Mouse (Mus musculus): Measurements from ENCODE around the gene Slc9a4.
"Not testable (repeated sequence)": the region's sequence is repeated elsewhere in the genome, so short reads cannot be mapped to it uniquely, and the experiment has no call there.

Slc9a4 gene

DNA sequence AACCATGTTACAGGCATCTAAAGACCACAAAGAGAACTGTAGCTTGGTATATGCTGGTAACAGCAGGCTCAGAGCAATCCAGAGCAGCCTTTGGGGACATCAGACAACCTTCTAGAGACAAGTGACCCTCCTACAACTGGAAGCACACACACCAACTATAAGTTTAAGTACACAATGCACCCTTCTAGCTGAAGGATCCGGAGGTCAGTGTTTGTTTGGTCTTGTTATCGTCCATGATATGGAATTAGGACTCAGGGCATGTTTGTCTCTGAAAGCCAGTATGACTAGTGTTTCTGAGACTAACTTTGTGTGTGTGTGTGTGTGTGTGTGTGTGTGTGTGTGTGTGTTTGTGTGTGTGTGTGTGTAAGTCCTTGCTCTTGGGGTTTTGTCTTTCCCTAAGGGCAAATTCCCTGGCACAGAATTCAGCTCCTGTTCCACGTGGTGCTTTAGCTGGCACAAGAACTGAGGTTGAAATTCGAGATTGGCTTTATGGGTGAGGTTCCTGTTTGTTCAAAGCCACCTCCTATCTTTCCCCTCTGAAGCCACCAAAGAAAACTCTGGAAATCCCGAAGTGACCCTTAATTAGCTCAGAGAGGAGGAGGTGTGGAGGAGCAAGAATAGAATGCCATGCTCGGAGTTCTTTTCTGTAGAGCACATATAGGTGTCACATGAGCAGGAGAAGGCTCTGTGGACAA is 71.1 kb downstream of the Slc9a4 start:
- peak; percentile 19 to 27 for DNase-seq (ENCODE audit: low spot score in 2 of 2)

DNA sequence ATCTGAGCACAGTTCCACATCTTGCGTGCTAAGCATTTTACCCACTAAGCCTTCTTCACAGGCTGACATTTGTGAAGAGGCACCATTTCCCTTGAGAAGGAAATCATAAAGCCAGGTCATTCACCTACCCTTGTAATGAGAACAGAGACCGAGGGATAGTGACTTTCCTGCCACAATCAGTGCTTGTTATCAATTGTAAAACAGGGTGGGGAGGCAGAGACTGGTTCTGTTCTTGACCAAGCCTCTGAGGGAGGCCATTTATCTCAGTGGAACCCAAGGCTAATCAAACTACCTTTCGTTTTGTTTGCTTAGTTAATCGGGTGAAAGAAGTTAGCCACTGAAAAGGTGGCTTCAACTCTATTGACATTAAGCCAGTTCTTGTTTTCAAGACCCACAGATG is 77.2 kb downstream of the Slc9a4 start:
- no peak for DNase-seq (ENCODE audit: low spot score in 2 of 2)

DNA sequence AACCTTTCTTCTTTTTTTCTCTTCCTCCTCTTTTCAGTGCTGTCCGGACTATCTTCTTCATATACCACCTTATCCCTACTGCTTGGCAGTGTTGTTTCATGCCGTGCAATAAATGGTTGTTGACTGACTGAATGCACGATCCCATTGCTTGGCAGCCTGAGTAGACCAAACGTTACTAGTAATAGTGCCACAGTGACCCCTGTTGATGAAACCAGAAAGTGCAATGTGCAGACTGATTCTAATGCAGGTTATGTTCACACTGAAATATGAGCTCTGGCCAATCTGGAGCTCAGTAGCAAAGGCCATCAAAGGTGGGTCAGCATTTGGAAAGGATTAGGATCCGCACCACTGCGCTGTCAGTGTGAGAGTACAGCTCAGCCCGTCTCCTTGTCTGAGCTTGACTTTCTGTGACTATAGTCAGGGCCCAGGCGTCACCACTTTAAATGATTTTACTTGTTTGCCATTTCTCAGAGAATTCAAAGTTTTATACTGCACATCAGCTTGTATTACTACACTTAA is 78.2 kb downstream of the Slc9a4 start:
- peak in 1 of 2 experiments; percentile 54 for DNase-seq (ENCODE audit: low spot score in 2 of 2)

DNA sequence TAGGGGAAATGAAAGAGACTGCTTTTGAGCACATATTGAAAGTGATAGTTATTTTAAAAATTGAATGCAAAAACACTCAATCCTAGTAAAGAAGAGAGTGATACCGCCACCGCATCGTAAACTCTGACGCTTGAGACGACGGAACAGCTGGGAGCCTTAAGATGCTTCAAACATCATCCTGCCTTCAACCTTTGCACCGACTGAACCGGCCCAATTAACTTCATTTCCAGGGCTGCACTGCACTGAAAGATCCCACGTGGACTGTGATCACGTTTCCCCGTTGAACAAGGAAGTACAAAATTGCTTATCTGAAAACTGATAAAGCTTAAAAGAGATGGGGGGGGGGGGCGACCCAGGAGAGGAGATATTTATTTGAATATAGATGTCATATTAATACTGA is 79.1 kb downstream of the Slc9a4 start:
- DNase-seq (ENCODE audit: low spot score in 2 of 2), result no peak

DNA sequence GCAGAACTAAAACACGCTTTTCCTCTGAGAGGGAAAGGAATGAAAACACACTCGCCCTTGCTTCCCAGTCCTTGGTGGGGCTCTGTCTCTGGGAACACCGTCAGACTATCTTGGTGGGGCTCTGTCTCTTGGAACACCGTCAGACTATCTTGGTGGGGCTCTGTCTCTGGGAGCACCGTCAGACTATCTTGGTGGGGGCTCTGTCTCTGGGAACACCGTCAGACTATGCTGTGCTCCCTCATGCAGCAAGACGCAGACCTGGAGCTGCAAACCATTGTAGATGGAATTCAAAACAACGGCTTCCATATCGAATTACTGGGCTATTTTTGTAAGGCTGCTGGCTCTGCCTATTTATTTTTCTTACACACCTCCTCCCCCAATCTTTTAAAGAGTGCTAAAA is 79.6 kb downstream of the Slc9a4 start:
- DNase-seq (ENCODE audit: low spot score in 2 of 2), result no peak

DNA sequence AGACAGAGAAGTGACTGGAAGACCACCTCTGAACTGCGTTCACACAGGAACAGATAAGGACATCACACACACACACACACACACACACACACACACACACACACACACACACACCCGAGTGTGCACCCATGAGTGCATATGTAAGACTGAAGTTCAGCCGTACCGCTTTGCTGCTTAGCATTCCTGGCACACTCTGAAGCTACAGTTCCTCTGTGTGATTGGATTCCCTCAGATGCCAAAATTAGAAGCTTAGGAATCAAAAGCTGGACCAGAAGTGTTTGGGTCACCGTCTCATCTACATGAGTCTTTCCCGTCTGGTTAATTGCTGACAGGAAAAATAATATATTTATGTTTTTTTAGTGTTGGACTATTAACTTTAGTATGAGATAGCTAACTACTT is 81.0 kb downstream of the Slc9a4 start:
- no peak for DNase-seq (ENCODE audit: low spot score in 2 of 2)

DNA sequence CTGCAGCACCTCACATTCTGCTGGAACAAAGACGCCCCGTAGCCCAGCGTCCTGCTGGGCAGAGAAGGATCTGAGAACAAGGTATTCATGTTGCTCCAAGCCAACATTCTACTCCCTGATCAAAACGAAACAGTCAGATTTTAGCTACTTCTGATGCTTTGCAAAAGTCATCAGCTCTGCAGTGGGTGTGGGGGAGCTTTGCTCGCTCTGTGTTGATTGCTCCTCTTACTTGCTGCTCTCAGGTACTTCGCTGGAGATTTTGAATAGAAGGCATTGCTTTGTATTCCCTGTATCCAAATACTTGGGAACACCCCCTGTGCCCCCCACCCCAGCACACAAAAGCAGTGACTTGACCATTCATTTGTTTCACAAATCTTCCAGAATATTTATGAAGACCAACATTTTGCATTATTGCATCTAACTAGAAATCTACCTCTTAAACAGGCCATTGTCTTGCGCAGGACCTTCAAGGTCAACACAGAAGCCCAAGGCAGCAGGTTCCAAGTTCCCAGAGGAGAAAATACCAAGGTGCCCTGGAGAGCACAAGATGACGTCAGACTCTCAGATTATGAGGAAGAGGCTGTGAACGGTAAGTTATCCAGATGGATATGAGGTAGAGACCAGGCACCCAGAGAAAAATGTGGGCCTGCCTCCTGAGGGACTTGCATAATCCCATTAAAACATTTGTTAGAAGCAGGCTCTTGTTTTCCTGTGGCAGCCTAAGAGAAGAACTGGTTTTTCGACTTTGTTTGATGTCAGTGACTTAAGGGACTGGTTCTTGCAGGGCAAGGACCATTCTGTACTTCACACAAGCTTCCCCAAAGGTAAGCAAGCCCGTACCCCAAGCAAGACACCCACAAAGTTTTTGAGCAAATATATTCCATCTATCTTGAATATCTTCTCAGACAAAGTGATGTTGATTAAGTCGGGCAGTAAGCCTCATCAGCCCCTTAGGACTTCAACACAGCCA is 85.8 kb downstream of the Slc9a4 start:
- DNase-seq (ENCODE audit: low spot score in 2 of 2), result no peak

DNA sequence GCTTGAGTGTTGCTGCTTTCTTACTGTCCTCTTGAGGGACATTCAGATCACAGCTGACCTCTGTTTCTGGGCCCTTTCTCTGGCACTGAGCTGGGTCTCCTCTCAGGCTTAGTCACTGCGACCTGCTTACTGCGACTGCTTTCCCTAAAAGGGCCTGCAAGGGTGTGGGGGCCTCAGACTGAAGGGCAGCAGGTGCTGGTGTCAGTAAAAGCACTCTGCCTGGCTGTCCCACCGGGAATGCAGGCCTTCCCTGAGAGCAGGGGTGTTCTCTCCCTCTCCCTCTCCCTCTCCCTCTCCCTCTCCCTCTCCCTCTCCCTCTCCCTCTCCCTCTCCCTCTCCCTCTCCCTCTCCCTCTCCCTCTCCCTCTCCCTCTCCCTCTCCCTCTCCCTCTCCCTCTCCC is 87.6 kb downstream of the Slc9a4 start:
- DNase-seq (ENCODE audit: low spot score in 2 of 2), result not testable (repeated sequence)

DNA sequence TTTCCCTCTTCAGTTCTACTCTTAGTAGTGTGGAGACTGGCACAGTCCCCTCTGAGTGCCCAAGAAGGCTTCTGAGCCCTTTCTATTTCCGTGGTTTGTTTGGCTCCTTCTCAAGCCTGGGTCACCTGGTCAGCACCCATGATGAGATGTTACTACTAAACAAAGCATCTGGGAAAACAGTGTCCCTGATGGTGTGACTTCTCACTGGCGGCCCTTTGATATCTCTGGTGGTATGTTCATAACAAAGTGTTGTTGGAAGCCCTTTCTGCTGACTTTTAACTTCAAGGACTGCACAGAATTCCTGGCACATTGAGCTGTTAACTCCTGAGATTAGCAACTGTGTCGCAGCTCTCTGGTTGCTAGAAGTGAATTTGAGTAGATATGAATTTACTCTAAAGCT is 90.1 kb downstream of the Slc9a4 start:
- peak; percentile 56 for DNase-seq (ENCODE audit: low spot score in 2 of 2)

DNA sequence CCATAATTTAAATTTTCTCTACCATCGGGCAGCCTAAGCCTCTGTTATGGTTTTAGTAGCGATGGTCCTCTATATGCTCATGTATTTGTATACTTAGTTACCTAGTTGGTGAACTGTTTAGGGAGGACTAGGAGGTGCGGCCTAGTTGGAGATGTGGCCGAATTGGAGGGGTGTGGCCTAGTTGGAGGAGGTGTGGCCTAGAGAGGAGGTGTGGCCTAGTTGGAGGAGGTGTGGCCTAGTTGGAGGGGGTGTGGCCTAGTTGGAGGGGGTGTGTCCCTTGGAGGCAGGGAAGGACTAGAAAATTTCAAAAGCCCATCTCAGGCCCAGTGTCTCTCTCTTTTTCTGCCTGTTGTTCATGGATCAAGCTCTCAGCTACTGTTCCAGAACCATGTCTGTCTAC is 91.6 kb downstream of the Slc9a4 start:
- DNase-seq (ENCODE audit: low spot score in 2 of 2), result no peak

DNA sequence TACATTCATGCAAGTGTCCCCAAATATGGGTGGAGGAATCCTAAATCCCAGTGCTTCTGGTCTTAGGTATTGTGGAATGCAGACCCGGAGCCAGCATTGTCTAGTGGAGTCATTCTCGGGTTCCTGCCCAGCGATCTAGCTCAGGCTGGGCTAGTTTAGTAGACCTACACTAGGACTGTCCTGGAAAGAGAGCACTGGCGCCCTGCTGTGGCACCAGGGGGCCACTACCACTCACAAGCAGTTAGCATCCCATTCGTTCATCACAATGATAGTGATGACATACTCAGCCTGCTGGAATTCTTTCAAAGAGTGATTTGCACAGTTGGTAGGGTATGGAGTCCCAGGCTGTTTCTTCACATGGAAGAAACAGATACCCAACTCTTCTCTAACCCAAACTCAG is 97.4 kb downstream of the Slc9a4 start:
- no peak for DNase-seq (ENCODE audit: low spot score in 2 of 2)

Data from heart, adult 9 months (tissue).